Mouse (Mus musculus) frontal cortex, postnatal 10 days (tissue): ENCODE measurements at regions not wholly inside any gene's neighbourhood (a gene's known extent, or its start where the extent isn't known, plus 50 kb on each side); places are given as distances from the start of the nearest gene placed in this dataset.
A peak's percentile ranks its signal among the peaks of the same experiment; 100 is the strongest.

ENCODE experiments used
- DNase-seq, 2 experiments: peaks; one replicate each; pipeline ENCODE4 v3.0.0; 2022; ENCODE audit warnings: low spot score in 2 of 2, mixed read lengths in 1 of 2

- no peak for DNase-seq
These were observed 281.0 kb upstream of the Tle1 start for GRCm38 (mm10) chr4:72481748-72482147.

GRCm38 (mm10) chr4:72480535-72480934 lies 279.8 kb upstream of the Tle1 start:
- no peak for DNase-seq

- no peak for DNase-seq
These were observed 268.6 kb upstream of the Tle1 start for GRCm38 (mm10) chr4:72469236-72469875.

GRCm38 (mm10) chr4:72444177-72444770 lies 243.6 kb upstream of the Tle1 start:
- no peak for DNase-seq

DNA sequence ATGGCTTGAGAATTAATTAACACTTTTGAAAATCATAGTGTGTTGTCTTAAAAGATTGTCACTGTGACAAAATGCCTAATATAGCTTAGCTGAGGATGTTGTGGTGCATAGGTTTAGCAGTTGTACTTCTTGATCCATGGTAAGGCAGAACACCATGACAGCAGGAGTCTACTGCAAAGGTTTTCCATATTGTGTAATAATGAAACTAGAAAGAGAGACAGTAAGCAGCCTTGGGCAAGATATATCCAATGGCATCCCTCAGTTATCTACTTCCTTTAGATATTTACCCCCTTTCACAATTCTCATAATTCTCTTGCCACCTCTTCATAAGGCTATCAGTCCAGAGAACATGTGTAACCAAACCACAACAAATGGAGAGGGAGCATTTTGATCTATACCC lies 236.6 kb upstream of the Tle1 start:
- no peak for DNase-seq

GRCm38 (mm10) chr4:72425316-72425715 lies 224.6 kb upstream of the Tle1 start:
- DNase-seq: no peak

DNA sequence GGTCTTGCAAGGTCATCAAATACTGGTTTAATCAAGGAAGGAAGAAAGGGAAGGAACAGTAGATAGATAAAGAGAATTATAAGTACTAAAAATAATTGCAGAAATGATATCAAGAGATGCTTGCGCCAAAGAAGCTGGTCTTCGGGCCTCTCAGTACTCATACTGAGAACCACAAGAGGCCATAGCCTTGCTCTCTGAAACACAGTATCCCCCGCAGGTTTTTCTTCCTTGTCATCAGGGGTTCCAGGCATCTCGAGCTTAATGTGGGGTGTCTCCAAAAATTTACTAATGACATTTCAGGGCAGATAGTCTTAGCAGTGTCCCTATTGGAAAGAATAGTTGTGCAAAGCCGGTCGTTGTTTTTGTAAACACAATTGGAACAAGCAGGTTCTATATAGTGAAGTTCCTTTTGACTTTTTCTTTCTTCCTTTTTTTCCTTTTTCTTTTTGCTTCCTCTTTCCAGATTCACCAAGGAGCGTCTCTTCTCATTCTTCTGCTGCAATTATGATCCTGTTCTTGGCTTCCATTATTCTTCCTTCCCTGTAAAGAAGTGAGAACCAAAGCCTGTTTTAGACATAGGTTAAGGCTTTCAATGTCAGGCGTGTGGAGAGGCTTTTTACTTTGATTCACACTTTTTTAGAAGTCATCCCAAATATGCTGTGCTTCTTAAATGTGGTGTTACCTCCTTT lies 211.5 kb upstream of the Tle1 start:
- DNase-seq: no peak

DNA sequence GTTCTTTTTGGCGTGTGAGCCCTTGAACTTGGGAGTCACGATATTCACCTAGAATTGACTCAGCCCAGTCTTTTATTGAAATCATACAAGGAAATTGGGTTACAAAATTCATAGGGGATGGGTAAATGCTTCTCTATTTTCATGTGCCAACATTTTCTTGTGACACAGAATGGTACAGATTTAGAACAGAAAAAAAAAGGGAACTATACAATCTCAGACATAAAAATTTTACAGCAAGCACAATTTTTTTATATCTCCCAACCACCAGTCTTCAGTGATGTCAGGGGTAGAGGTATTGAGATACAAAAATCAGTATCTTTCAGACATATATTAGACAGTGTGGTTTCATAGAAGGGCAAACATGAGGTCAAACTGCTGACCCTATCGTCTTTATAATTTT lies 210.6 kb upstream of the Tle1 start:
- no peak for DNase-seq

- no peak for DNase-seq
These were observed 200.0 kb upstream of the Tle1 start for GRCm38 (mm10) chr4:72400759-72401158.

DNA sequence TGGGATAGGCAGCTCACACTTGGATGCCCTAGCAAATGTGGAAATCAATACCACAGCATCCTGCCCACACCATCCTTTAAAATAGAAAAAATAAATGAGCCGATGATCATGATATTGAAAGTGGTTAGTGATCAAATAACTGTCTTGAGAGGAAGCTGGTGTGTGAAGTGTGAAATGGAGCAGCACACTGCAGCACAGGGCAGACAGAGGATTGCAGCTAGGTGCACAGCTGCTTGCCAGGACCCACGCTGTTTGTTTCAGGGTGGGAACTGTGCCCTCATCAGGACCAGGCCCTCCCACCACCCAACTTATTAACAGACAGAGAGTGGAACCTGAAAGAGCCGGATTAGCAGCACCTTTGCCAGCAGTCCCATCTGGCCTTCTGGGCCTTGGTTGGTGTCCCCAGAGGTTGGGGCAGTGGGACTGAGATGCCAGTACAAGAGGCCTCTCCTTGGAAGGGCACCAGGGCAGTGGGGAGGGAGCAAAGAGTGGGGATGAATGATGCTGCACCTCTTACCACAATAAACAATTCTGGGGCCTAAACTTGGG lies 191.2 kb upstream of the Tle1 start:
- DNase-seq: no peak

- DNase-seq: no peak
These were observed 189.3 kb upstream of the Tle1 start for GRCm38 (mm10) chr4:72389811-72390625.

DNA sequence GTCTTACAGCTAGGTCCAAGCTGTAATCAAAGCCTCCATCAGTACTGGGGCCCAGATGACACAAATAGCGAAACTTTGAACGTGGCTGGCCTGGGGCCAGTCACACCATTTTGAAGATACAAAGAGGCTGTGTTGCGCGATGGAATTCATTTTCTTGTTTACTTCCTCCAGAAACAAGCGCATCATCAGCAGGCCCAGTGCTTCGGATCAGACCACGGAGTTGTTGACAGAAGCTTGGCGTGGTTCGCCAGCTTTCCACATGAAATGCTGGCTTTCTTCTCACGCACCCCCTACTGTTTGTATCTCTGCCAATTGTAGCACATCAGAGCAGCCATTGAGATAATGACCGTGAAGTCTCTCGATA lies 184.2 kb upstream of the Tle1 start:
- DNase-seq: peak; percentile 70 to 77

DNA sequence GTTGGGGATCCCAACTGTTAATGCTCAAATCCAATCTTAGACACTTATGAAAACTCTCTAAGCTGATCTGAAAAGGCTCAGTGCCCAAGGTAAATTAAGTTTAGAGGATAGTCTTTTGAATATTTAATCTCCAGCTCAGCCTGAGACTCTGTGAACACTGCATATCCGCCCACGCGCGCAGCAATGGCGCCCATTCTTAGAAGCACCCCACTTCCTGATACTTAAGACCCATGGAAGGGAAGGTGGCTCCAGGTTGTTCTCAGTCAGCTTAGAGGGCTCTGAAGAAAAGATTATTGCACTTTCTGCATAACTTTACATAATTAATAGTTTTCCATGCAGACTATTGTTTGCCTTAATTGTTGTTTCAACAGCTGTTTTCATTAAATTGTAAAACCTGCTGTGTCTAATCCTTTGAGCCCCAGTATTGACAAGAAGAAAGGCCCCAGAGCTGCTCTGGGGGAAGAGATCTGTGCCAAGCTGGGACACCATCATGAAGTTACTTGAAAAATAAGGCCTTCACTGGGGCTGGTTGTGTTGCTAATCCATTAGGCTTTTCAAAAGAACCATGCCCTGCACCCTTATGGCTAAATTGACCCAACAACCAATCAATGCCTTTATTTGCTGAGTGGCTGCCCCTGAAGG lies 183.7 kb upstream of the Tle1 start:
- DNase-seq: no peak

DNA sequence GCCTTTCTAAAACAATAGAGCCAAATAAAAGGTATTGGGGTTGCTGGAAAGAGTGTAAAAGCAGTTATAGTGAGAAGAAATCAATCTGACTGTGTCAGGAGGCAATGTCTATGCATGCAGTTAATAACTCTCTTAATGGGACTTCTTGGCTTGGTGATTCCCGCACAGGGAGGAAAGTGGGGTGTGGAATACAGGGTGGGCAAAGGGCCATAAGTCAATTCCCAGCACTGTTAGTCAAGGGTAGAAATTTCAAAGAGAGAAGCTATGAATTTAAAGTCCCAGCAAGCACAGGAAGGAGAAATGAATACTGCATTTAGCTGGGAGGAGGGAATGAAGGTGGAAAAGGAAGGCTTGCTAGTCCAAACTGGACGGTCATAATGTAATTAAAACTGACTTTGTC lies 183.0 kb upstream of the Tle1 start:
- no peak for DNase-seq

DNA sequence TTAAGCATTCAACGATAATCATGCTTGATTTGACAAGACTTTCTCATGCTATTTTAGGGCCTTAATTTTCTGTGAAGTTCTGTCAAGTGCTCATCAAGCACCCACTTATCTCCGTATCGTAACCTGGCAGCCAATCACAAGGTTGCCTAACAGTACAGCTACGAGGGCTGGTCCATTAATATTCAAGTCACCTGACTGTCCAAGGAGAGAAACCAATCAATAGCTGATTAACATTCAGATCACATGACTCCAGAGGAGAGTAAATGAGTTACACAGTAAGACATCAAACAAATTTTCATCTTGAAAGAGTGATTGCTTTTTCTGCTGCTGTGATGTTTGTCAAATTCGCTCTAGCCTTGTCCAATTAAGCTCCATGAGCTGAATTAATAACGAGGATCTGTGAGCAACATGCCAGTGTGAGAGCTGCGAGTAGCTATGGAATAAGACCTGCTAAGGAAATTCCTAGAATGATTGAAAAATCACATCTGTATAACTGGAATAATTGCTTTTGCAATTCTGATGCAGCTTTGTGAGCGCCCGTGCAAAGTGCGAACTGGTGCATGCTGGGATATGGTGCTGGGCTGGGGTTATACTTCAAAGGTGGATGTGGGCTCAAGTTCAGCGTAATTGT lies 181.9 kb upstream of the Tle1 start:
- DNase-seq: no peak

DNA sequence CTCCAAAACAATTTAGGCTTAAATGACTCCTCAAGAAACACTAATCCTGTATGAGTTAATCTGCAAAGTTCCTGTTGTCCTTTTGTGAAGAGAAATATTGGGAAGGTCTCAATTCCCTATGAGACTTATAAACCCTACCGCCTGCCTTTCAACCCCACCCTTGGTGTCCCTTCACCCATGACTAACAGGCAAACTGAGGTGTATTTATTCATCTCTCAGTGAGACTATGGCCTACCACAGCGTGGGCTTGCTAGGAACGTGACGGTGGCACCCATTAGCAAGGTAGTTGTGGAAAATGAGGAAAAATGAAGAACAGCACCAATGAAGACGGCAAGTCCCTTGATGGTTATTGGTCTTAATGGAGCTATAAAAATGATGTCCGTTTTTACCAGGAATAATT lies 181.0 kb upstream of the Tle1 start:
- no peak for DNase-seq

DNA sequence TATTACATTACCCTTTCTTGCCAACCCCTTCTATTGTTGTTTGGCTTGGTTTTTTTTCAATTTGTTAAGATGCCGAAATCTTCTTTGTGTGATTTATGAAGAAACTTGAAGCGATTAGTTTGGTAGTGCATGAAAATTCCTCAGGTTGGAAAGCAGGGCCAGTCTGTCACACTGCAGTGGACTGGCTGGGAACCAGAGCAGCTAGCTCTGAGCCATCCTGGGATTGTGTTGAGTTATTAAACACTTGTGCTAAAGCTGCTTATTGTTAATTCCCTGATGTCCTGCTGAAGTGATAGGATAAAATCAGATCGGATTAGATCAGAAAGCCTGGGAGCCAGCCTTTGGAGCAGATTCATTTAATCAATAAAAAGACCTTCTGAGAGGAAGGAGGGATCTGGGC lies 180.4 kb upstream of the Tle1 start:
- no peak for DNase-seq

GRCm38 (mm10) chr4:72379515-72379914 lies 178.8 kb upstream of the Tle1 start:
- no peak for DNase-seq

DNA sequence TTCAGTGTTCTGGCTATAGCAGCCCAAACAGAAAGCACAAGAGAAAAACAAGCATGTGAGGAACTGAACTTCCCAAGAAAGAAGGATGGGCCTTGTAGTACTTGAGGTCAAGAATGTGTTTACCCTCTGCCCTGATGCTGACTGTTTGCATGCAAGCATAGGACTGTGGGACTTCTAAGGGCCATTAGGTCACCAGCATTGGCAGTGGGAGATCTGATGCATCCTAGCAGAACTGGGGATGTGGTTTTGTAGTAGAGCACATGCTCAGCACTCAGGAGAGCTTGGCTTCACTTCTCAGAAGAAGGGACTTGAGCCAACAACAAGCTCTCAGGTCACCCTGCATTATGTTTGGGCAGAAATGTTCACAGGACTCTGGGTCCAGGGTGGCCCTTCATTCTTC lies 178.3 kb upstream of the Tle1 start:
- DNase-seq: no peak

DNA sequence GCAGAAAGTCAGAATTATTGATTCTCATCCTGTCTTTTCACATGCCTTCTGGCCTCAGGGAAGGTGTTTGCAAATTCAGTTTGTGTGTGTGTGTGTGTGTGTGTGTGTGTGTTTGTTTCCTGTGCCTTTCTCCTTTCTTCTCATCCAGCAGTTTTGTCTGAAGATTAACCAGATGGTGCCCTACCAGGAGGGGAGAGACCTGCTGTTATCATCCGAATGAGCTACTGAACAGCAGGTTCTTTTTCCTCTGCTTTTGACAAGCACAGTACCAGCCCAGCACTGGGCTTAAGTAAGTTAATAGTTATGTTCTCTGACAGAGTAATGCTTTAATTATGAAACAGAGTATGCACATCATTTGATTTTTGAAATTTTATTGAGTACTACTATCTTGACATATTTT lies 176.8 kb upstream of the Tle1 start:
- DNase-seq: no peak

- DNase-seq: no peak
These were observed 151.3 kb upstream of the Tle1 start for GRCm38 (mm10) chr4:72351985-72352384.
